Mouse (Mus musculus) activated CD4-positive, CD25-positive, alpha-beta regulatory T cell, adult 9 weeks (primary cell): Measurements from ENCODE around the gene Bahcc1. TPM values are rescaled to one million over a fixed set of nuclear protein-coding genes. Genes with fewer than 3 reads are reported as not detected.

Source experiments
- polyA plus RNA-seq: library from polyadenylated mRNA; unstranded; fragments of 100-300 nt; shearing (Covaris generic); gene quantifications from one replicate; pipeline ENCODE4 v1.2.1, GENCODE M21; 2017

Gene Bahcc1
- polyA plus RNA-seq = not detected

DNA sequence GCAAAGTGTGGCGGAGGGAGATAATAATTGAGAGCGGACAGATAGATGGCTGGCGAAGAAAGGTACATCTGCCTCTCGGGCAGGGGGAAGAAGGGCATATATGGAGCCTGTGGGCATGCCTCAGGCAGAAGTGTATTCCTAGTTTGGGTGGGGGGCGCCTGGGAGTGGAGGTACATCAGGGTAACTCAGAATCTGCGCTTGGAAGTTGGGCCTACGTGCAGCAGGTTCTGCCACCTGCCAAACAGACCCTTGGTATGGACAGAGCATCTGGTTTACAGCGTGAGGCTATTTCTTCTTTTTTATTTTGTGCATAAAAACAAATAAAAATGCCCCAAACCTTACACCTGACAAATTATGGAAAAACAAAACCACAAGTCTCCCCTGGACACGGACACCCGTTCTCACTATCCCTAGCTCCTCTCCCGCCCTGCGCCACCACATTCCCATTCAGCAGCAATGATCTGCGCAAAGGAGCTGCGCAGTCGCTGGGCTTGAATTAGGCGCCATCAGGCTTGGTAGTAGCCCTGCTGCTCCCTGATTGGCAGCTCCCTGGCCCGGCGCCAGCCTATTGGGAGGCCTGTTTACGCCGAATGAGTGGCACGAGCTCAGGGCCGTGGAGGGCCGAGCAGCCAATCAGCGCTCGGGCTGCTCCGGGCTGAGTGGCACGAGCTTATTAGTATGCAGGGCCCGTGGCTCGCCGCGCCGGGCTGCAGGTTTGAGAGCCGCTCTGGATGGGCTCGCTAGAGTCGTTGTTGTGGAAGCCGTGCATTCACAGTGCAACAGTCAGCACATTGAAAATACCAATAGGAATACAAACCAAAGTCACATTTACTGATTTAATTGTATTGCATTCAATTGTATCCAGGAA is at the start of gene Bahcc1:
Gene Bahcc1 (plus strand): TSS at position 718 of the 868 bp plus-strand sequence.

Other genes starting within 250 kb of the Bahcc1 start
- 0.05 TPM for gene Aatk, start 185.8 kb upstream of the Bahcc1 start, polyA plus RNA-seq
- 2.0 TPM for gene Cep131, start 146.1 kb upstream of the Bahcc1 start, polyA plus RNA-seq
- gene Tepsin, start 134.2 kb upstream of the Bahcc1 start, polyA plus RNA-seq = 43.1 TPM
- gene Ndufaf8, start 134.0 kb upstream of the Bahcc1 start, polyA plus RNA-seq = 93.9 TPM
- gene Slc38a10, start 81.6 kb upstream of the Bahcc1 start, polyA plus RNA-seq = 139 TPM
- 3,099 TPM for gene Actg1, start 115.6 kb downstream of the Bahcc1 start, polyA plus RNA-seq
- gene Fscn2, start 128.6 kb downstream of the Bahcc1 start, polyA plus RNA-seq = 0.44 TPM
- 28.3 TPM for gene Faap100, start 145.8 kb downstream of the Bahcc1 start, polyA plus RNA-seq
- 10.3 TPM for gene Nploc4, start 204.8 kb downstream of the Bahcc1 start, polyA plus RNA-seq
- gene Tspan10, start 209.7 kb downstream of the Bahcc1 start, polyA plus RNA-seq = not detected
- gene Pde6g, start 220.6 kb downstream of the Bahcc1 start, polyA plus RNA-seq = 0.45 TPM
- 11.6 TPM for gene Oxld1, start 225.1 kb downstream of the Bahcc1 start, polyA plus RNA-seq
- gene Ccdc137, start 225.2 kb downstream of the Bahcc1 start, polyA plus RNA-seq = 51.9 TPM
- 36.2 TPM for gene Arl16, start 234.7 kb downstream of the Bahcc1 start, polyA plus RNA-seq